Mouse (Mus musculus) hindbrain, embryonic 11.5 days (tissue): ENCODE results near the gene Mea1. TPM values are rescaled to one million over a fixed set of nuclear protein-coding genes. Genes with fewer than 3 reads are reported as not detected.

ENCODE experiments used
- ATAC-seq: fragments of 200-750 bp; cut with Nextera tagmentation; 2 replicates; pipeline ENCODE4 v1.8.0; 2017; ENCODE audit warnings: mild to moderate bottlenecking, moderate TSS enrichment, moderate library complexity; ENCODE audit not compliant: low FRiP score
- DNase-seq: peaks from one replicate; pipeline ENCODE4 v3.0.0-alpha.2; 2015; ENCODE audit warnings: low spot score
- H3K27ac ChIP-seq: fragments of 300-500 bp; sonication (generic); 2 replicates; pipeline ENCODE4 v1.5.1; 2014; ENCODE audit warnings: mild to moderate bottlenecking, low read depth, low read length
- H3K27me3 ChIP-seq: fragments of 300-500 bp; sonication (generic); 2 replicates; pipeline ENCODE4 v1.6.1; 2014; ENCODE audit warnings: mild to moderate bottlenecking, low read length, moderate library complexity, mixed read lengths; ENCODE audit not compliant: control insufficient read depth, insufficient read depth
- H3K36me3 ChIP-seq: fragments of 300-500 bp; sonication (generic); 2 replicates; pipeline ENCODE4 v1.6.1; 2014; ENCODE audit warnings: mild to moderate bottlenecking, low read length, moderate library complexity, mixed read lengths; ENCODE audit not compliant: control insufficient read depth, insufficient read depth
- H3K4me1 ChIP-seq: fragments of 300-500 bp; sonication (generic); replicated peaks from 2 replicates; pipeline ENCODE4 v1.6.1; 2014; ENCODE audit warnings: low read length, mixed read lengths; ENCODE audit not compliant: control insufficient read depth, insufficient read depth
- H3K4me2 ChIP-seq: fragments of 300-500 bp; sonication (generic); replicated peaks from 2 replicates; pipeline ENCODE4 v1.6.1; 2014; ENCODE audit warnings: mild to moderate bottlenecking, low read depth, low read length
- H3K4me3 ChIP-seq: fragments of 300-500 bp; sonication (generic); 2 replicates; pipeline ENCODE4 v1.5.1; 2014; ENCODE audit warnings: low read depth, low read length
- H3K9ac ChIP-seq: fragments of 300-500 bp; sonication (generic); 2 replicates; pipeline ENCODE4 v1.6.1; 2014; ENCODE audit warnings: low read depth, low read length
- H3K9me3 ChIP-seq: fragments of 300-500 bp; sonication (generic); 2 replicates; pipeline ENCODE4 v1.6.1; 2016; ENCODE audit warnings: low read length; ENCODE audit not compliant: control insufficient read depth
- WGBS: fragments of 180-500 bp; shearing (Covaris S2); extraction: QIAGEN DNeasy Blood & Tissue Kit; methylation state at CpG from one replicate; pipeline ENCODE4 v1.1.7; 2014; 5-methylcytosine and 5-hydroxymethylcytosine counted together
- polyA plus RNA-seq: library from polyadenylated mRNA; unstranded; fragments of >200 nt; fragmentation: Nextera tagmentation; extraction: Ambion mirVana; gene quantifications from 2 replicates; pipeline ENCODE4 v1.2.1, GENCODE M21; 2014

The Mea1 gene
- polyA plus RNA-seq, 1 experiment from 2014 or later = 201 TPM

GRCm38 (mm10) chr17:46674530-46675283 lies 3.9 kb upstream of the Mea1 start:
- peak overlapping the region; percentile 57 for H3K4me3 ChIP-seq
- peaks cover 4% of the 10 kb centered on the region for H3K36me3 ChIP-seq
- H3K4me1 ChIP-seq = peaks cover 4% of the 10 kb centered on the region; the same call in 1 of the 2 replicates
- DNase-seq (peak; percentile 14), ATAC-seq (peak; percentile 65)
- H3K27ac ChIP-seq = no peak overlapping the region
- H3K9ac ChIP-seq = peak overlapping the region; percentile 38; the same call in 1 of the 2 replicates
- WGBS = 22% methylated on average over 15 of the region's 15 CpGs
- H3K4me2 ChIP-seq = peak overlapping the region; percentile 56
- H3K9me3 ChIP-seq = no peaks in the 10 kb centered on the region
- H3K27me3 ChIP-seq = no peaks in the 10 kb centered on the region

GRCm38 (mm10) chr17:46678911-46679310 lies 318 bp downstream of the Mea1 start:
- peaks cover 8% of the 10 kb centered on the region for H3K36me3 ChIP-seq

GRCm38 (mm10) chr17:46679843-46680759 lies 1.5 kb downstream of the Mea1 start:
- under 1% methylated on average over 34 of the region's 34 CpGs for WGBS
- no peaks in the 10 kb centered on the region for H3K27me3 ChIP-seq
- H3K9ac ChIP-seq = peak overlapping the region; percentile 67
- H3K27ac ChIP-seq = peak overlapping the region; percentile 86
- peaks cover 13% of the 10 kb centered on the region for H3K36me3 ChIP-seq
- H3K9me3 ChIP-seq = no peaks in the 10 kb centered on the region
- ATAC-seq (no peak; the same call in none of the 2 replicates), DNase-seq (peak; percentile 71)
- H3K4me1 ChIP-seq = peaks cover 9% of the 10 kb centered on the region; the same call in 1 of the 2 replicates
- H3K4me3 ChIP-seq = peak overlapping the region; percentile 89
- H3K4me2 ChIP-seq = peak overlapping the region; percentile 59

More at GRCm38 (mm10) chr17:46678911-46679310, 318 bp downstream of the Mea1 start:
- DNase-seq (no peak), ATAC-seq (no peak)
- Histone ChIP-seq H3K9ac (no peak overlapping the region; the same call in 1 of the 2 replicates), H3K4me1 (peaks cover 9% of the 10 kb centered on the region; the same call in 1 of the 2 replicates), H3K4me3 (no peak overlapping the region), H3K27ac (no peak overlapping the region), H3K4me2 (peak overlapping the region; percentile 59; the same call in 1 of the 2 replicates), H3K27me3 (no peaks in the 10 kb centered on the region), H3K9me3 (no peaks in the 10 kb centered on the region)
- 68% methylated on average over 9 of the region's 9 CpGs for WGBS

GRCm38 (mm10) chr17:46680760-46681373 lies 2.3 kb downstream of the Mea1 start, which contains the start of gene Klhdc3:
TSS of gene Klhdc3 (minus strand) at chr17:46680914.
- Histone ChIP-seq H3K4me1 (peaks cover 9% of the 10 kb centered on the region; the same call in 1 of the 2 replicates), H3K4me3 (peak within 1 kb of the TSS; percentile 89), H3K27me3 (no peaks in the 10 kb centered on the region), H3K27ac (peak within 1 kb of the TSS; percentile 86), H3K9ac (peak within 1 kb of the TSS; percentile 67), H3K36me3 (peaks cover 17% of the 10 kb centered on the region), H3K4me2 (peak within 1 kb of the TSS; percentile 88), H3K9me3 (no peaks in the 10 kb centered on the region)
- ATAC-seq (peak; percentile 98), DNase-seq (peak; percentile 99)
- WGBS = 1% methylated on average over 46 of the region's 49 CpGs

- peak; percentile 17 for DNase-seq
- peak overlapping the region; percentile 61 for H3K27ac ChIP-seq
These were observed 3.0 kb downstream of the Mea1 start for GRCm38 (mm10) chr17:46681466-46682118.

GRCm38 (mm10) chr17:46682654-46683389 lies 4.2 kb downstream of the Mea1 start:
- DNase-seq = no peak
- H3K27ac ChIP-seq = no peak overlapping the region
- no peaks in the 10 kb centered on the region for H3K27me3 ChIP-seq
- ATAC-seq = no peak
- no peak overlapping the region for H3K4me3 ChIP-seq
- peaks cover 19% of the 10 kb centered on the region for H3K36me3 ChIP-seq
- 82% methylated on average over 16 of the region's 16 CpGs for WGBS
- H3K4me1 ChIP-seq = peaks cover 9% of the 10 kb centered on the region; the same call in 1 of the 2 replicates
- no peak overlapping the region for H3K9ac ChIP-seq
- H3K4me2 ChIP-seq = no peak overlapping the region
- no peaks in the 10 kb centered on the region for H3K9me3 ChIP-seq

More at GRCm38 (mm10) chr17:46681466-46682118, 3.0 kb downstream of the Mea1 start:
- no peaks in the 10 kb centered on the region for H3K27me3 ChIP-seq
- ATAC-seq = no peak
- peak overlapping the region; percentile 60 for H3K9ac ChIP-seq
- WGBS = 26% methylated on average over 12 of the region's 12 CpGs
- H3K9me3 ChIP-seq = no peaks in the 10 kb centered on the region
- peak overlapping the region; percentile 89 for H3K4me3 ChIP-seq
- H3K4me1 ChIP-seq = peaks cover 9% of the 10 kb centered on the region; the same call in 1 of the 2 replicates
- H3K4me2 ChIP-seq = peak overlapping the region; percentile 88
- peaks cover 19% of the 10 kb centered on the region for H3K36me3 ChIP-seq

GRCm38 (mm10) chr17:46685913-46686312 lies 7.3 kb downstream of the Mea1 start:
- WGBS = 91% methylated on average over 6 of the region's 6 CpGs
- no peak overlapping the region for H3K27ac ChIP-seq
- H3K36me3 ChIP-seq = peaks cover 19% of the 10 kb centered on the region
- H3K4me1 ChIP-seq = 0 out of 2 replicates have a peak, but pooled peaks cover 5% of the 10 kb centered on the region
- DNase-seq = no peak
- ATAC-seq = no peak
- H3K27me3 ChIP-seq = no peaks in the 10 kb centered on the region
- no peak overlapping the region for H3K4me2 ChIP-seq
- H3K9ac ChIP-seq = no peak overlapping the region
- no peak overlapping the region for H3K4me3 ChIP-seq
- no peaks in the 10 kb centered on the region for H3K9me3 ChIP-seq
